In genomic region chr19:37327216-37327615, GRCm38 (mm10) we compare ENCODE assay signal across 28 mouse cellular contexts. TPM values are rescaled to one million over a fixed set of nuclear protein-coding genes. Genes with fewer than 3 reads are reported as not detected.
DNase-seq lines count a peak whose midpoint lies in the region; ATAC-seq and TF ChIP-seq lines count a peak whose summit lies in the region.
"Had no signal": no experiment of that assay in that cellular context is flagged by ENCODE, and none has a peak within 500 bp of the region (broad histone marks: within the 10 kb centered on the region; RNA-seq: fewer than 3 reads in every experiment).

No protein-coding gene starts in this region.

- peaks cover 14% of the 10 kb centered on the region for H3K36me3 ChIP-seq in hindbrain, embryonic 14.5 days (replicated peaks; ENCODE audit: control insufficient read depth, insufficient read depth)
- peaks cover 6% of the 10 kb centered on the region; the same call in 1 of the 2 replicates for H3K36me3 ChIP-seq in hindbrain, embryonic 16.5 days (ENCODE audit: control insufficient read depth, insufficient read depth, low read length)
- peaks cover 10% of the 10 kb centered on the region; the same call in 1 of the 2 replicates for H3K36me3 ChIP-seq in midbrain, postnatal 0 days (ENCODE audit: insufficient read depth, low read length)
- H3K36me3 ChIP-seq in midbrain, embryonic 15.5 days (replicated peaks) = peaks cover 5% of the 10 kb centered on the region; the same call in 1 of the 2 replicates

- TF ChIP-seq CTCF in midbrain, postnatal 0 days (IDR thresholded peaks at IDR 0.05) = no peak

- H3K4me2 ChIP-seq in hindbrain, embryonic 14.5 days (replicated peaks) = no peak overlapping the region
- no peak overlapping the region for H3K4me2 ChIP-seq in hindbrain, embryonic 16.5 days (ENCODE audit: low read length)
- H3K4me2 ChIP-seq in midbrain, postnatal 0 days (ENCODE audit: low read depth, low read length, poor library complexity, severe bottlenecking) = no peak overlapping the region
- H3K4me2 ChIP-seq in midbrain, embryonic 15.5 days = no peak overlapping the region
- H3K4me2 ChIP-seq: embryonic facial prominence, embryonic 13.5 days; hindbrain, embryonic 12.5 days; limb, embryonic 13.5 days; liver, embryonic 11.5 days; midbrain, embryonic 12.5 days; neural tube, embryonic 12.5 days had no signal

- peak; percentile 13 to 23 for DNase-seq in cerebellum, postnatal 36 days
- no peak for DNase-seq in cerebellum, adult 11-12 months
- DNase-seq in hindbrain, embryonic 14.5 days (ENCODE audit: low spot score) = no peak
- DNase-seq in midbrain, postnatal 0 days (ENCODE audit: low spot score) = peak; percentile 28
- DNase-seq in thymus, postnatal 25 days = no peak
- DNase-seq: adrenal gland, postnatal 14 days; cerebellum, adult 9-10 months; forebrain, postnatal 0 days; kidney, adult 11 months; kidney, postnatal 14 days; layer of hippocampus, adult 9-11 months; lung, postnatal 4 days; right cerebral cortex, postnatal 4 days; thymus, adult 18-20 months; thymus, postnatal 36 days had no signal

- H3K4me1 ChIP-seq in hindbrain, embryonic 14.5 days (replicated peaks; ENCODE audit: control insufficient read depth, insufficient read depth, low read length) = no peaks in the 10 kb centered on the region
- H3K4me1 ChIP-seq in hindbrain, embryonic 16.5 days (ENCODE audit: control insufficient read depth, insufficient read depth, low read depth, low read length) = no peaks in the 10 kb centered on the region
- H3K4me1 ChIP-seq in midbrain, postnatal 0 days (ENCODE audit: insufficient read depth, low read length) = no peaks in the 10 kb centered on the region
- H3K4me1 ChIP-seq in midbrain, embryonic 15.5 days = no peaks in the 10 kb centered on the region
- H3K4me1 ChIP-seq: embryonic facial prominence, embryonic 13.5 days; hindbrain, embryonic 12.5 days; limb, embryonic 13.5 days; megakaryocyte, embryonic 14.5 days; midbrain, embryonic 12.5 days; neural tube, embryonic 12.5 days had no signal

- no peak overlapping the region for H3K9ac ChIP-seq in hindbrain, embryonic 14.5 days
- no peak overlapping the region for H3K9ac ChIP-seq in hindbrain, embryonic 16.5 days (ENCODE audit: low read depth, low read length)
- no peak overlapping the region for H3K9ac ChIP-seq in midbrain, postnatal 0 days (replicated peaks; ENCODE audit: low read length, poor library complexity, severe bottlenecking)
- H3K9ac ChIP-seq in midbrain, embryonic 15.5 days = no peak overlapping the region
- H3K9ac ChIP-seq: embryonic facial prominence, embryonic 13.5 days; forebrain, postnatal 0 days; hindbrain, embryonic 12.5 days; limb, embryonic 13.5 days; midbrain, embryonic 12.5 days; neural tube, embryonic 12.5 days had no signal

- no peaks in the 10 kb centered on the region for H3K9me3 ChIP-seq in hindbrain, embryonic 14.5 days (ENCODE audit: control insufficient read depth, low read length)
- no peaks in the 10 kb centered on the region for H3K9me3 ChIP-seq in hindbrain, embryonic 16.5 days (ENCODE audit: control insufficient read depth, low read length)
- no peaks in the 10 kb centered on the region for H3K9me3 ChIP-seq in midbrain, postnatal 0 days (ENCODE audit: low read length)
- no peaks in the 10 kb centered on the region for H3K9me3 ChIP-seq in midbrain, embryonic 15.5 days
- H3K9me3 ChIP-seq: embryonic facial prominence, embryonic 13.5 days; hindbrain, embryonic 12.5 days; limb, embryonic 13.5 days; megakaryocyte, embryonic 14.5 days; midbrain, embryonic 12.5 days; neural tube, embryonic 12.5 days had no signal

- WGBS in hindbrain, embryonic 14.5 days = 67% methylated on average over 5 of the region's 5 CpGs
- 63% methylated on average over 5 of the region's 5 CpGs for WGBS in hindbrain, embryonic 16.5 days
- 73% methylated on average over 5 of the region's 5 CpGs for WGBS in midbrain, postnatal 0 days
- WGBS in midbrain, embryonic 15.5 days = 75% methylated on average over 5 of the region's 5 CpGs

- no peak overlapping the region for H3K4me3 ChIP-seq in hindbrain, embryonic 14.5 days (replicated peaks; ENCODE audit: low read length)
- H3K4me3 ChIP-seq in hindbrain, embryonic 16.5 days (ENCODE audit: low read length) = no peak overlapping the region
- no peak overlapping the region for H3K4me3 ChIP-seq in midbrain, postnatal 0 days (ENCODE audit: low read depth, low read length)
- H3K4me3 ChIP-seq in midbrain, embryonic 15.5 days = no peak overlapping the region
- H3K4me3 ChIP-seq: embryonic facial prominence, embryonic 13.5 days; erythroblast, embryonic 14.5 days; hindbrain, embryonic 12.5 days; left cerebral cortex, adult 2 months; limb, embryonic 13.5 days; megakaryocyte, embryonic 14.5 days; midbrain, embryonic 12.5 days; neural tube, embryonic 12.5 days had no signal

- no peak for ATAC-seq in hindbrain, embryonic 14.5 days (ENCODE audit: low FRiP score)
- no peak for ATAC-seq in hindbrain, embryonic 16.5 days
- ATAC-seq in midbrain, postnatal 0 days (ENCODE audit: low FRiP score) = no peak
- ATAC-seq in midbrain, embryonic 15.5 days (replicated peaks) = no peak
- ATAC-seq: forebrain, postnatal 0 days; inflammation-experienced regulatory T-cells, adult 6 months had no signal

- H3K27me3 ChIP-seq in hindbrain, embryonic 14.5 days (ENCODE audit: control insufficient read depth, insufficient read depth, low read length) = no peaks in the 10 kb centered on the region
- no peaks in the 10 kb centered on the region for H3K27me3 ChIP-seq in hindbrain, embryonic 16.5 days (replicated peaks; ENCODE audit: control insufficient read depth, insufficient read depth, low read length)
- H3K27me3 ChIP-seq in midbrain, postnatal 0 days (ENCODE audit: insufficient read depth, low read length) = no peaks in the 10 kb centered on the region
- H3K27me3 ChIP-seq in midbrain, embryonic 15.5 days (replicated peaks) = no peaks in the 10 kb centered on the region
- H3K27me3 ChIP-seq: embryonic facial prominence, embryonic 13.5 days; hindbrain, embryonic 12.5 days; limb, embryonic 13.5 days; megakaryocyte, embryonic 14.5 days; midbrain, embryonic 12.5 days; neural tube, embryonic 12.5 days had no signal

- H3K27ac ChIP-seq in hindbrain, embryonic 14.5 days = 0 out of 2 replicates have a peak overlapping the region, but pooled peaks have one; percentile 26
- no peak overlapping the region for H3K27ac ChIP-seq in hindbrain, embryonic 16.5 days (ENCODE audit: low read depth, low read length)
- H3K27ac ChIP-seq in midbrain, postnatal 0 days (ENCODE audit: low read depth, low read length) = no peak overlapping the region
- no peak overlapping the region for H3K27ac ChIP-seq in midbrain, embryonic 15.5 days
- H3K27ac ChIP-seq: embryonic facial prominence, embryonic 13.5 days; hindbrain, embryonic 12.5 days; left cerebral cortex, adult 2 months; limb, embryonic 13.5 days; midbrain, embryonic 12.5 days; neural tube, embryonic 12.5 days; stomach, postnatal 0 days had no signal

RNA-seq across cellular contexts. Expression of gene Ide, which starts 10.4 kb away (rescaled TPM):
- polyA plus RNA-seq in hindbrain, embryonic 14.5 days (2014; fragmentation: Nextera tagmentation; extraction: Ambion mirVana) = 54.3 and 65.3 TPM in 2 replicates
- polyA plus RNA-seq in hindbrain, embryonic 16.5 days (2015; fragmentation: Nextera tagmentation; extraction: Ambion mirVana) = 44.2 and 51.5 TPM in 2 replicates
- total RNA-seq in midbrain, postnatal 0 days (2014; rRNA removed) = 31.5 and 32.5 TPM in 2 replicates
- polyA plus RNA-seq in midbrain, postnatal 0 days (2015; fragmentation: Nextera tagmentation; extraction: Ambion mirVana) = 33.2 and 36.2 TPM in 2 replicates
- 37.8 and 39.0 TPM in 2 replicates for polyA plus RNA-seq in midbrain, embryonic 15.5 days (2015; fragmentation: Nextera tagmentation; extraction: Ambion mirVana)

RNA-seq across cellular contexts. Expression of gene Kif11, which starts 49.0 kb away (rescaled TPM):
- 10.5 and 12.5 TPM in 2 replicates for polyA plus RNA-seq in hindbrain, embryonic 14.5 days (2014; fragmentation: Nextera tagmentation; extraction: Ambion mirVana)
- 9.3 and 12.0 TPM in 2 replicates for polyA plus RNA-seq in hindbrain, embryonic 16.5 days (2015; fragmentation: Nextera tagmentation; extraction: Ambion mirVana)
- 6.2 and 7.5 TPM in 2 replicates for total RNA-seq in midbrain, postnatal 0 days (2014; rRNA removed)
- polyA plus RNA-seq in midbrain, postnatal 0 days (2015; fragmentation: Nextera tagmentation; extraction: Ambion mirVana) = 2.9 and 3.3 TPM in 2 replicates
- 8.4 and 11.3 TPM in 2 replicates for polyA plus RNA-seq in midbrain, embryonic 15.5 days (2015; fragmentation: Nextera tagmentation; extraction: Ambion mirVana)

Comparison
In these comparisons a context has a peak if more than half of its experiments do, and no peak if none do; other contexts are left out.
1. DNase-seq: peak in cerebellum, postnatal 36 days (2 of 2) and midbrain, postnatal 0 days (single experiment); none in cerebellum, adult 11-12 months (single experiment), hindbrain, embryonic 14.5 days (single experiment) and thymus, postnatal 25 days (single experiment).